Mouse (Mus musculus) C2C12 (cell line): ENCODE measurements around the gene Pard3b.

Experiments
- CTCF ChIP-seq: IDR thresholded peaks from one replicate; pipeline ENCODE4 v1.5.1; 2011; ENCODE audit not compliant: control insufficient read depth, insufficient read depth, insufficient read length
- MAX ChIP-seq: IDR thresholded peaks from one replicate; pipeline ENCODE4 v1.6.1; 2011; ENCODE audit warnings: mild to moderate bottlenecking, control low read depth

GRCm38 (mm10) chr1:62327743-62328142 is 689.1 kb downstream of the Pard3b start:
- TF ChIP-seq CTCF = no peak
- TF ChIP-seq MAX = no peak
